Mouse (Mus musculus): Measurements from ENCODE around the gene Lin37. TPM values are rescaled to one million over a fixed set of nuclear protein-coding genes. Genes with fewer than 3 reads are reported as not detected.

The Lin37 gene
- polyA plus RNA-seq, 1 experiment from 2014 or later, result 38.6 TPM

GRCm38 (mm10) chr7:30524487-30524886 lies 35.2 kb downstream of the Lin37 start:
- H3K4me2 ChIP-seq (replicated peaks; ENCODE audit: low read depth, low read length), result no peak overlapping the region
- H3K27me3 ChIP-seq (replicated peaks; ENCODE audit: insufficient read depth, low read length), result no peaks in the 10 kb centered on the region
- peaks cover 4% of the 10 kb centered on the region; the same call in 1 of the 2 replicates for H3K4me1 ChIP-seq (ENCODE audit: insufficient read depth, low read depth, low read length)
- WGBS, result 94% methylated on average over 6 of the region's 6 CpGs
- no peaks in the 10 kb centered on the region for H3K36me3 ChIP-seq (ENCODE audit: insufficient read depth, low read length)
- no peaks in the 10 kb centered on the region for H3K9me3 ChIP-seq (ENCODE audit: low read length)
- ATAC-seq (no peak), DNase-seq (ENCODE audit: low spot score) (no peak)
- no peak overlapping the region for H3K27ac ChIP-seq (ENCODE audit: low read length)
- H3K9ac ChIP-seq (replicated peaks; ENCODE audit: low read depth), result no peak overlapping the region
- TF ChIP-seq CTCF (IDR thresholded peaks at IDR 0.05) (no peak), EP300 (IDR thresholded peaks at IDR 0.05) (no peak)
- no peak overlapping the region for H3K4me3 ChIP-seq (ENCODE audit: low read depth, low read length)

GRCm38 (mm10) chr7:30522871-30523270 lies 36.8 kb downstream of the Lin37 start:
- WGBS, result 84% methylated on average over 10 of the region's 10 CpGs
- Histone ChIP-seq H3K4me1 (ENCODE audit: insufficient read depth, low read depth, low read length) (peaks cover 4% of the 10 kb centered on the region; the same call in 1 of the 2 replicates), H3K36me3 (ENCODE audit: insufficient read depth, low read length) (no peaks in the 10 kb centered on the region), H3K9ac (replicated peaks; ENCODE audit: low read depth) (no peak overlapping the region), H3K27me3 (replicated peaks; ENCODE audit: insufficient read depth, low read length) (no peaks in the 10 kb centered on the region), H3K9me3 (ENCODE audit: low read length) (no peaks in the 10 kb centered on the region), H3K4me3 (ENCODE audit: low read depth, low read length) (no peak overlapping the region), H3K27ac (ENCODE audit: low read length) (no peak overlapping the region), H3K4me2 (replicated peaks; ENCODE audit: low read depth, low read length) (no peak overlapping the region)
- TF ChIP-seq CTCF (IDR thresholded peaks at IDR 0.05) (no peak), EP300 (IDR thresholded peaks at IDR 0.05) (no peak)
- DNase-seq (ENCODE audit: low spot score) (no peak), ATAC-seq (no peak)

GRCm38 (mm10) chr7:30520856-30521255 lies 38.8 kb downstream of the Lin37 start:
- Histone ChIP-seq H3K4me3 (ENCODE audit: low read depth, low read length) (no peak overlapping the region), H3K9me3 (ENCODE audit: low read length) (no peaks in the 10 kb centered on the region), H3K9ac (replicated peaks; ENCODE audit: low read depth) (no peak overlapping the region), H3K4me1 (ENCODE audit: insufficient read depth, low read depth, low read length) (no peaks in the 10 kb centered on the region), H3K27me3 (replicated peaks; ENCODE audit: insufficient read depth, low read length) (no peaks in the 10 kb centered on the region), H3K27ac (ENCODE audit: low read length) (no peak overlapping the region), H3K4me2 (replicated peaks; ENCODE audit: low read depth, low read length) (no peak overlapping the region), H3K36me3 (ENCODE audit: insufficient read depth, low read length) (no peaks in the 10 kb centered on the region)
- DNase-seq (ENCODE audit: low spot score) (no peak), ATAC-seq (no peak)
- TF ChIP-seq EP300 (IDR thresholded peaks at IDR 0.05), result no peak
- TF ChIP-seq CTCF (IDR thresholded peaks at IDR 0.05), result no peak
- WGBS, result 77% methylated on average over 5 of the region's 5 CpGs

GRCm38 (mm10) chr7:30520396-30520795 lies 39.2 kb downstream of the Lin37 start:
- H3K4me2 ChIP-seq (replicated peaks; ENCODE audit: low read depth, low read length), result no peak overlapping the region
- H3K36me3 ChIP-seq (ENCODE audit: insufficient read depth, low read length), result no peaks in the 10 kb centered on the region
- H3K9me3 ChIP-seq (ENCODE audit: low read length), result no peaks in the 10 kb centered on the region
- no peaks in the 10 kb centered on the region for H3K27me3 ChIP-seq (replicated peaks; ENCODE audit: insufficient read depth, low read length)
- H3K4me3 ChIP-seq (ENCODE audit: low read depth, low read length), result no peak overlapping the region
- ATAC-seq (no peak), DNase-seq (ENCODE audit: low spot score) (no peak)
- TF ChIP-seq EP300 (IDR thresholded peaks at IDR 0.05) (no peak), CTCF (IDR thresholded peaks at IDR 0.05) (no peak)
- 77% methylated on average over 4 of the region's 4 CpGs for WGBS
- H3K27ac ChIP-seq (ENCODE audit: low read length), result no peak overlapping the region
- no peak overlapping the region for H3K9ac ChIP-seq (replicated peaks; ENCODE audit: low read depth)
- no peaks in the 10 kb centered on the region for H3K4me1 ChIP-seq (ENCODE audit: insufficient read depth, low read depth, low read length)

- no peak overlapping the region for H3K4me2 ChIP-seq (replicated peaks; ENCODE audit: low read depth, low read length)
- no peak overlapping the region for H3K27ac ChIP-seq (ENCODE audit: low read length)
- no peak for ATAC-seq
- H3K27me3 ChIP-seq (replicated peaks; ENCODE audit: insufficient read depth, low read length), result no peaks in the 10 kb centered on the region
- TF ChIP-seq CTCF (IDR thresholded peaks at IDR 0.05), result no peak
- TF ChIP-seq EP300 (IDR thresholded peaks at IDR 0.05), result no peak
- no peaks in the 10 kb centered on the region for H3K9me3 ChIP-seq (ENCODE audit: low read length)
- no peaks in the 10 kb centered on the region for H3K4me1 ChIP-seq (ENCODE audit: insufficient read depth, low read depth, low read length)
- no peak overlapping the region for H3K9ac ChIP-seq (replicated peaks; ENCODE audit: low read depth)
- H3K36me3 ChIP-seq (ENCODE audit: insufficient read depth, low read length), result no peaks in the 10 kb centered on the region
- no peak for DNase-seq (ENCODE audit: low spot score)
- 32% methylated on average over 8 of the region's 8 CpGs for whole genome bisulfite sequencing
- H3K4me3 ChIP-seq (ENCODE audit: low read depth, low read length), result no peak overlapping the region
Measured at GRCm38 (mm10) chr7:30518325-30518724, 41.3 kb downstream of the Lin37 start.

- ATAC-seq, result no peak
- TF ChIP-seq EP300 (IDR thresholded peaks at IDR 0.05), result no peak
- no peak for TF ChIP-seq CTCF (IDR thresholded peaks at IDR 0.05)
- WGBS, result 53% methylated on average over 24 of the region's 24 CpGs
Measured at GRCm38 (mm10) chr7:30515003-30515760, 44.5 kb downstream of the Lin37 start.

More at GRCm38 (mm10) chr7:30515003-30515760, 44.5 kb downstream of the Lin37 start:
- Histone ChIP-seq H3K4me2 (replicated peaks; ENCODE audit: low read depth, low read length) (no peak overlapping the region), H3K27me3 (replicated peaks; ENCODE audit: insufficient read depth, low read length) (no peaks in the 10 kb centered on the region), H3K4me3 (ENCODE audit: low read depth, low read length) (no peak overlapping the region), H3K27ac (ENCODE audit: low read length) (no peak overlapping the region), H3K9me3 (ENCODE audit: low read length) (no peaks in the 10 kb centered on the region), H3K9ac (replicated peaks; ENCODE audit: low read depth) (no peak overlapping the region), H3K4me1 (ENCODE audit: insufficient read depth, low read depth, low read length) (no peaks in the 10 kb centered on the region), H3K36me3 (ENCODE audit: insufficient read depth, low read length) (no peaks in the 10 kb centered on the region)
- no peak for DNase-seq (ENCODE audit: low spot score)
